Comparison of ENCODE assay signal across 9 mouse cellular contexts in genomic region chr11:100300293-100300692, GRCm38 (mm10). TPM values are rescaled to one million over a fixed set of nuclear protein-coding genes. Genes with fewer than 3 reads are reported as not detected.
DNase-seq lines count a peak whose midpoint lies in the region; ATAC-seq lines count a peak whose summit lies in the region.
"Had no signal": no experiment of that assay in that cellular context is flagged by ENCODE, and none has a peak within 500 bp of the region (broad histone marks: within the 10 kb centered on the region; RNA-seq: fewer than 3 reads in every experiment).

No protein-coding gene starts in this region.

- peaks cover 3% of the 10 kb centered on the region for H3K27me3 ChIP-seq in heart, embryonic 11.5 days (ENCODE audit: control insufficient read depth, insufficient read depth, low read length)
- H3K27me3 ChIP-seq: limb, embryonic 12.5 days had no signal

- H3K9me3 ChIP-seq in heart, embryonic 11.5 days (replicated peaks; ENCODE audit: control insufficient read depth, low read length) = no peaks in the 10 kb centered on the region
- H3K9me3 ChIP-seq: limb, embryonic 12.5 days had no signal

- H3K27ac ChIP-seq in heart, embryonic 11.5 days (ENCODE audit: low read depth, low read length) = no peak overlapping the region
- H3K27ac ChIP-seq: limb, embryonic 12.5 days had no signal

- H3K36me3 ChIP-seq in heart, embryonic 11.5 days (ENCODE audit: control insufficient read depth, insufficient read depth, low read length) = no peaks in the 10 kb centered on the region
- H3K36me3 ChIP-seq: limb, embryonic 12.5 days had no signal

- no peak overlapping the region for H3K4me2 ChIP-seq in heart, embryonic 11.5 days
- H3K4me2 ChIP-seq: limb, embryonic 12.5 days had no signal

- H3K4me3 ChIP-seq in heart, embryonic 11.5 days (ENCODE audit: low read depth, low read length) = no peak overlapping the region
- H3K4me3 ChIP-seq: limb, embryonic 12.5 days had no signal

- DNase-seq in heart, postnatal 14 days = peak; percentile 59 to 79
- peak; percentile 86 to 87 for DNase-seq in B cell, adult 2 months
- DNase-seq in Muller cell, postnatal 12 days (ENCODE audit: inconsistent ontology term) = peak; percentile 31
- DNase-seq in embryo, embryonic 10.5 days (ENCODE audit: low spot score) = peak; percentile 82
- DNase-seq in layer of hippocampus, postnatal 10 days (ENCODE audit: low spot score in 2 of 2) = peak; percentile 64 to 69
- DNase-seq in natural killer cell, adult 2 months (ENCODE audit: low spot score in 2 of 2) = peak; percentile 58 to 68
- peak; percentile 54 to 67 for DNase-seq in thymus, postnatal 36 days

- no peak for ATAC-seq in heart, embryonic 11.5 days (replicated peaks; ENCODE audit: insufficient number of reproducible peaks, low FRiP score, low TSS enrichment)

- 10% methylated on average over 5 of the region's 5 CpGs for WGBS in heart, embryonic 11.5 days (ENCODE audit: insufficient replicate concordance)

- intact Hi-C loops in heart, postnatal 14 days (cut with DNase I) = no loop called here

- H3K4me1 ChIP-seq in heart, embryonic 11.5 days (ENCODE audit: control insufficient read depth, insufficient read depth, low read length) = no peaks in the 10 kb centered on the region
- H3K4me1 ChIP-seq: limb, embryonic 12.5 days had no signal

- H3K9ac ChIP-seq in heart, embryonic 11.5 days (ENCODE audit: low read depth, low read length) = no peak overlapping the region
- H3K9ac ChIP-seq: limb, embryonic 12.5 days had no signal

RNA-seq across cellular contexts. Expression of gene Eif1, which starts 19.4 kb away (rescaled TPM):
- 1,000 to 10,000 TPM; 1,264 to 1,321 TPM for total RNA-seq in heart, postnatal 14 days (2021)
- polyA plus RNA-seq in heart, embryonic 11.5 days (2014; fragmentation: Nextera tagmentation; extraction: Ambion mirVana) = 1,605 and 1,756 TPM in 2 replicates
- 100 to 1,000 TPM; 648 to 674 TPM for total RNA-seq in layer of hippocampus, postnatal 10 days (2021)

RNA-seq across cellular contexts. Expression of gene Krt42, which starts 30.6 kb away (rescaled TPM):
- not detected for total RNA-seq in heart, postnatal 14 days (2021)
- 0.20 TPM in 1 of 2 replicates, not detected in the other for polyA plus RNA-seq in heart, embryonic 11.5 days (2014; fragmentation: Nextera tagmentation; extraction: Ambion mirVana)
- total RNA-seq in layer of hippocampus, postnatal 10 days (2021) = not detected
- polyA plus RNA-seq: limb, embryonic 12.5 days had no signal

RNA-seq across cellular contexts. Expression of gene Gast, which starts 33.9 kb away (rescaled TPM):
- total RNA-seq in heart, postnatal 14 days (2021) = not detected
- not detected in 2 replicates for polyA plus RNA-seq in heart, embryonic 11.5 days (2014; fragmentation: Nextera tagmentation; extraction: Ambion mirVana)
- not detected for total RNA-seq in layer of hippocampus, postnatal 10 days (2021)
- polyA plus RNA-seq: limb, embryonic 12.5 days had no signal

RNA-seq across cellular contexts. Expression of gene Krt17, which starts 39.5 kb away (rescaled TPM):
- total RNA-seq in heart, postnatal 14 days (2021) = 1 to 10 TPM in 1 of 2 experiments, under 1 TPM in 1; 0.24 to 3.8 TPM
- 0.14 and 0.82 TPM in 2 replicates for polyA plus RNA-seq in heart, embryonic 11.5 days (2014; fragmentation: Nextera tagmentation; extraction: Ambion mirVana)
- total RNA-seq in layer of hippocampus, postnatal 10 days (2021) = not detected

RNA-seq across cellular contexts. Expression of gene Krt16, which starts 51.6 kb away (rescaled TPM):
- not detected for total RNA-seq in heart, postnatal 14 days (2021)
- polyA plus RNA-seq in heart, embryonic 11.5 days (2014; fragmentation: Nextera tagmentation; extraction: Ambion mirVana) = not detected in 2 replicates
- not detected for total RNA-seq in layer of hippocampus, postnatal 10 days (2021)
- polyA plus RNA-seq: limb, embryonic 12.5 days had no signal

Comparison
In these comparisons a context has a peak if more than half of its experiments do, and no peak if none do; other contexts are left out.
1. DNase-seq: peak in every context shown above with its lines; median percentile 86 in B cell, adult 2 months; 82 in embryo, embryonic 10.5 days; 69 in heart, postnatal 14 days; 66 in layer of hippocampus, postnatal 10 days; 63 in natural killer cell, adult 2 months; 60 in thymus, postnatal 36 days; 31 in Muller cell, postnatal 12 days.